Mouse (Mus musculus) adrenal gland, postnatal 36 days (tissue): ENCODE data around the gene Fam124b. TPM values are rescaled to one million over a fixed set of nuclear protein-coding genes. Genes with fewer than 3 reads are reported as not detected.

Experiments
- DNase-seq, 2 experiments: peaks; one replicate each; pipeline ENCODE4 v3.0.0; 2021; ENCODE audit warnings: mixed read lengths in 1 of 2
- long read RNA-seq, 2 experiments: library from polyadenylated mRNA; stranded (forward); transcript quantifications; one replicate each; pipeline ENCODE4 v2.0.0; 2021; ENCODE audit warnings: borderline sequencing depth in 2 of 2
- total RNA-seq, 2 experiments: library from RNA; stranded (reverse); gene quantifications; 2 replicates each; pipeline ENCODE4 v1.2.3; 2021

Fam124b gene
- total RNA-seq, result under 1 TPM in 1 of 2 experiments, not detected in 1; 0.50 TPM
- long read RNA-seq, experiment 1, result 0 reads
- long read RNA-seq, experiment 2, result 0 reads

GRCm38 (mm10) chr1:80218268-80218667 is at the start of gene Fam124b:
Gene Fam124b, minus strand, starts transcription at chr1:80218473.
- DNase-seq, result no peak

GRCm38 (mm10) chr1:80260443-80260842 is 42.2 kb upstream of the Fam124b start:
- DNase-seq, result no peak

GRCm38 (mm10) chr1:80258632-80259031 is 40.4 kb upstream of the Fam124b start:
- no peak for DNase-seq

- DNase-seq, result no peak
These were observed 35.0 kb upstream of the Fam124b start for GRCm38 (mm10) chr1:80253309-80253708.

GRCm38 (mm10) chr1:80250247-80250646 is 32.0 kb upstream of the Fam124b start:
- DNase-seq, result no peak

GRCm38 (mm10) chr1:80247131-80247530 is 28.9 kb upstream of the Fam124b start:
- DNase-seq, result no peak

GRCm38 (mm10) chr1:80244123-80244522 is 25.9 kb upstream of the Fam124b start:
- no peak for DNase-seq

GRCm38 (mm10) chr1:80241579-80241978 is 23.3 kb upstream of the Fam124b start:
- no peak for DNase-seq

- no peak for DNase-seq
These were observed 21.9 kb upstream of the Fam124b start for GRCm38 (mm10) chr1:80240017-80240660.

GRCm38 (mm10) chr1:80239481-80239880 is 21.2 kb upstream of the Fam124b start:
- no peak for DNase-seq

GRCm38 (mm10) chr1:80236951-80237702 is 18.9 kb upstream of the Fam124b start:
- no peak for DNase-seq

- DNase-seq, result no peak
These were observed 17.9 kb upstream of the Fam124b start for GRCm38 (mm10) chr1:80236126-80236525.

- DNase-seq, result no peak
These were observed 12.3 kb upstream of the Fam124b start for GRCm38 (mm10) chr1:80230612-80231011.

GRCm38 (mm10) chr1:80224839-80225412 is 6.7 kb upstream of the Fam124b start:
- DNase-seq, result no peak

- no peak for DNase-seq
These were observed 2.9 kb upstream of the Fam124b start for GRCm38 (mm10) chr1:80221151-80221550.

- DNase-seq, result no peak
These were observed 4.4 kb downstream of the Fam124b start for GRCm38 (mm10) chr1:80213826-80214225.

- DNase-seq, result no peak
These were observed 5.1 kb downstream of the Fam124b start for GRCm38 (mm10) chr1:80213146-80213545.

GRCm38 (mm10) chr1:80202314-80202713 is 16.0 kb downstream of the Fam124b start:
- DNase-seq, result no peak

- DNase-seq, result no peak
These were observed 25.4 kb downstream of the Fam124b start for GRCm38 (mm10) chr1:80192837-80193236.

GRCm38 (mm10) chr1:80181414-80181805 is 36.9 kb downstream of the Fam124b start:
- DNase-seq, result no peak

- peak; percentile 25 to 40 for DNase-seq
These were observed 37.4 kb downstream of the Fam124b start for GRCm38 (mm10) chr1:80180767-80181413.

GRCm38 (mm10) chr1:80180128-80180527 is 38.1 kb downstream of the Fam124b start:
- no peak for DNase-seq
